Mouse (Mus musculus): ENCODE measurements around the gene Vps4a.

DNA sequence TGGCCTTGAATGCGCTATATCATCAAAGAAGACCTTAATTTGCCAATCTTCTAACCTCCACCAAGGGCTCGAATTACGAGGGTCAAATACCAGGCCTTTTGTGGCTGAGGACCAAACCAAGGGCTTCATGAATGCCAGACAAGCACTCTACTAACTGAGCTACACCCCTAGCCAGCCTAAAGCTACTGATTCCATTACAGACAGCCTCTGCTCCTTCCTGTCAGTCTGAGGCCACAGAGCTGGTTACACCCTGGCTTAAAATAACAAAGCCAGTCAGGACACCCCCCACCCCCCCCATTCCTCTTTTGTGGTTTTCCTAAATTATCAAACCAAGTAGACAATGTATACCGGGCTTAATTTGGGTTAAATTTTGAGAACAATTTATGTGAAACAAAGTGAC, 42.7 kb downstream of the Vps4a start:
- TF ChIP-seq POLR2A (IDR thresholded peaks at IDR 0.05; ENCODE audit: control insufficient read depth in 1 of 2, insufficient read depth in 1 of 2, low read depth in 1 of 2, low read length in 2 of 2, poor library complexity in 1 of 2) (no peak), ELF1 (IDR thresholded peaks at IDR 0.05; ENCODE audit: low read depth, low read length) (no peak), ZNF384 (IDR thresholded peaks at IDR 0.05; ENCODE audit: low read depth, low read length) (no peak), CTCF (IDR thresholded peaks at IDR 0.05 in 2 of 3, conservative IDR thresholded peaks at IDR 0.05 in 1 of 3; ENCODE audit: control insufficient read depth in 1 of 3, insufficient read depth in 1 of 3, low read depth in 2 of 3, low read length in 3 of 3, poor library complexity in 1 of 3, severe bottlenecking in 1 of 3) (no peak), POLR2AphosphoS2 (IDR thresholded peaks at IDR 0.05; ENCODE audit: low read length) (no peak), ETS1 (IDR thresholded peaks at IDR 0.05; ENCODE audit: low read depth, low read length) (no peak), TAL1 (IDR thresholded peaks at IDR 0.05; ENCODE audit: low read length) (no peak), GABPA (IDR thresholded peaks at IDR 0.05; ENCODE audit: low read depth, low read length) (no peak), MYC (IDR thresholded peaks at IDR 0.05; ENCODE audit: low read depth, low read length) (no peak), RAD21 (IDR thresholded peaks at IDR 0.05; ENCODE audit: low read depth, low read length) (no peak), GATA1 (IDR thresholded peaks at IDR 0.05; ENCODE audit: low read depth, low read length) (no peak), CHD2 (IDR thresholded peaks at IDR 0.05; ENCODE audit: low read length) (no peak), CHD1 (IDR thresholded peaks at IDR 0.05; ENCODE audit: low read depth, low read length) (no peak), MAX (IDR thresholded peaks at IDR 0.05; ENCODE audit: low read length) (no peak)

All from MEL (cell line).